Mouse (Mus musculus) B cell, adult 2 months (primary cell): Measurements from ENCODE around the gene 9530077C05Rik.
A peak's percentile ranks its signal among the peaks of the same experiment; 100 is the strongest.
"Not testable (repeated sequence)": the region's sequence is repeated elsewhere in the genome, so short reads cannot be mapped to it uniquely, and the experiment has no call there.

ENCODE experiments used
- DNase-seq, 2 experiments: peaks; one replicate each; pipeline ENCODE4 v3.0.0; 2022

9530077C05Rik gene

DNA sequence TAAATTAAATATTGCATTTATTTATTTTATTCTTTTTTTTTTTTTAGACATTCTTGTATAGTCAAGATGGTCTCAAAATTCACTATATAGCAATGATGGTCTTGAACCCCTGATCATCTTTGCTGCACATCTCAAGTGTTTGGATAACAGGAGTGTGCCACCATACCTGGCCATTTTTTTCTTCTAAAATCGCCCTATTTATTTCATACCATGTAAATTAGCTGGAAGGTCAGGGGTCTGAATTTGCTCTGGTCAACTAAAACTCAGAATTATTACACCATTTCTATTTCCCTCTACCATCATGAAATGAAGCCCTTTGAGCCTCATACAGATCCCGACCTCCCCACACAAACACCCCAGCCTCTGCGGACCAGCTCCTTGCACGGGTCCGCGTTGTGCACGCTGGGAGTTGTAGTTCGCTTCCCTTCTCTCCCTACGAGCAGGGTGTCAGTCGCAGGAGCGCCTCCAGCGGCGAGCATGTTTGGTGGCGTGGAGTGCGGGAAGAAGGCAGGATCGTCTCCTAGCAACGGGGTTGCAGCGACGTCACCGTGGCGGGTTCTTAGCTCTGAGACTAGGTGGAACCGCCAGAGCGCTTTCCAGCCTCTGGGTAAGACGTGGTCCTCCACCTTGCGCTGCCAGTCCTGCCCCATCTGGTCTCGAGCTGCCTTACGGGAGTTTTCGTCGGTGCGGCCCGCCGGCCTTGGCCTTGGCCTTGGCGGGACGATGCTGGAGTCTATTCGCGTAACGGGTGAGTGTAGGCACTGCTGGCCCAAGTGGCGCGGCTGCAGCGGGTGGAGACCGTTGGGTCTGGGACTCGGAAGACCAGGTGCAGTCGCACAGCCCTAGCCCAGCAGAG lies at the start of gene 9530077C05Rik:
Gene 9530077C05Rik (plus strand): TSS at position 512 of the 856 bp plus-strand sequence.
- DNase-seq, result peak; percentile 92 to 93

DNA sequence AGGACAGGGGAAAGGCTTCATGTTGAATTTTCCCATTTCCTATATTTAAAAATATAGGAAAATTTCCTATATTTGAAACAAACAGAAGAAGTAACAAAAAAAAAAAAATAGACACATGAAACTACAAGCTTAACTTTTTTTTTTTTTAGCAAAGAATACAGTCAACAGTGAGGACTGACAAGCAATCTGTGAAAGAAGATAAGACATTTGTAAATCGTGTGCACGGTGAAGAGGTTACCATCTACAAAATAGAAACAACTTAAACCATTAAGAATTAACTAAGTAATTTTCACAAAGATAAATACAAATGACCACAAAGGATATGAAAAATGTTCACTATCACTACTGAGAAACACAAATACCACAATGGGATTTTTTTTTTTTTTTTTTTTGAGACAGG lies 45.1 kb upstream of the 9530077C05Rik start:
- DNase-seq, result no peak

DNA sequence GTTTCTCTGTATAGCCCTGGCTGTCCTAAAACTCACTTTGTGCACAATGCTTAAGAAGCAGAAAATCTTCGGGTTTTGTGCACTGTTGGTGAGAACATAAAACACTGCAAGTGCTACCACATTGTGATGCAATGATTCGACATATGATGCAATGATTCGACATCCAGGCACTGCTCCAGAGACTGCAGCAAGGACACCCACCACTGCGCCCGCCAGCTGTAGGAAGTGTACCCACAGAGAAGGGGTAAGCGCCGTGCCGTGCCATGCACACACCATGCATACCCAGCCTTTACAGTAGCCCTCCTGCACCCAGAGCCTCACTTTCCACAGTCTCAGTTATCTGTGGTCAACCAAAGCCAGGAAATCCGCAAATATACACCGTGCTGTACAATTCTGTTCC lies 44.7 kb upstream of the 9530077C05Rik start:
- DNase-seq, result no peak

- no peak for DNase-seq
These were observed 43.3 kb upstream of the 9530077C05Rik start for GRCm38 (mm10) chr9:22368030-22368429.

- peak; percentile 34 to 40 for DNase-seq
These were observed 38.6 kb upstream of the 9530077C05Rik start for GRCm38 (mm10) chr9:22372760-22373159.

GRCm38 (mm10) chr9:22376086-22376485 lies 35.2 kb upstream of the 9530077C05Rik start:
- no peak for DNase-seq

- DNase-seq, result no peak
These were observed 25.4 kb upstream of the 9530077C05Rik start for GRCm38 (mm10) chr9:22385890-22386289.

DNA sequence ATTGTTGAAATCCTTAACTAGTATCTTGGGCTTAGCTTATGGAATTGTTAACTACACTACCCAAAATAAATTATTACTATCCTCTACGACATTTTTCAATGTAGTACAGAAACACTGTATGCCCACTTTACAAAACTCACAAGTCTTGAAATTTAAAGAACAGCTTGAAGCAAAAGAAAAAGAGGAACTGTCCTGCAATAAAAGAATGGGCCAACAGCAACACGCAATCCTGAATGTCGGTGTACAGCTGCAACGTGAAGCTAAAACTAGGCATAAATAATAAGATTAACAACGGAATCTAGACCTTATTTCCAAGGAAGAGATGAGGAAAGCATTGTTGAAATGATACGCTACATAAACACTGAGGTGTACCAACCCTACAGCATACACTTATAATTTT lies 23.4 kb upstream of the 9530077C05Rik start:
- DNase-seq, result peak in 1 of 2 experiments; percentile 8

DNA sequence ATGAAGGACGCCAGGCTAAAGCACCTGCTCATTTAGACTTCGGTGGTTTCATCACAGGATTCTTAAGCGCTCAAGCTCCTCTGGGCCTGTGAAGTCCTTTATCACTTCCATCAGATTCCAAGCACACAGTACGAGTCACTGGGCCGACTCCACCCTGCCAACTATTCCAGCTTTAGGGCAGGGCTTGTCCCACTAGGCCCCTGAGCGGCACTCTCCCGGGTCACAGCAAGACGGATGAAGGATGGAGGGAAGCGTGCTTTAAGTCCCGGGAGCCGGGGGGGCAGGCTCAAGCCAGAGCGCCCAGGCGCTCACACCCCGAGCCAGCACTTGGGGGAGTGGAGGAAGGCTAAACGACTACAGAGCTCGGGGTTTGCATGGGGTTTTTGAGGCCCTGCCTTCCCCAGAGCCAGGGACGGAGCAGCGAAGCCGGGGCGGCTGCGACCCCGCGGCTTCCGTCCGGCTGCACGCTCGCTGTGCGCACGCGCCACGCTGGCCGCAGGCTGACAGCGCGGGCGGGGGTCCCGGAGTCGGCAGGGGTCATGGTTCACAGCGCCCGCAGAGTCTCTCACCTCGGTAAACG lies 22.8 kb upstream of the 9530077C05Rik start:
- peak in 1 of 2 experiments; percentile 33 for DNase-seq

- peak; percentile 93 to 94 for DNase-seq
These were observed 22.3 kb upstream of the 9530077C05Rik start, which contains the start of gene Anln for GRCm38 (mm10) chr9:22389021-22389476. Gene Anln, minus strand, starts transcription at chr9:22389188.

DNA sequence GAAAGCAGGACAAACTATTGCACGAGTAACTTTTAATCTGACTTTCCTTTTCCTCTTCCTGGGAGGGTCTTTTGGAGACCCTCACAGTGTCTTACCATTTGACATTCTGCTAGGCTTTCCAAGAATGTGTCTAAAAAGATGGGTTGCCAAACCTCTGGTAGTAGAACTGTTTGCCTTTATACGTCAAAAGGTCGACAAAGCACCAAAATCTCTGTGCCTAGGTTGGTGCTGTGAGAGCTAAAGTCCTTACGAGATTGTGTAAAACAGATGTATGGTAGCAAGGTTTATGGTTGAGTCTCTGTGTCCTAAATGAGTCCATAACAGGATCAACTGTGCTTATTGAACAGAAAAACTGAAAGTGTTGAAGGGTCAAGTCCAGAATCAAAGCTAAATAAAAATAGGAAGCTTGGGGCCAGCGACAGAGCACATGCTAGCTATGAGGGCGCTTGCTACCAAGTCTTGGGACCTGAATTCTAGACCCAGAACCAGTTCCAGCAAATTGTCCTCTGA lies 21.5 kb upstream of the 9530077C05Rik start:
- no peak for DNase-seq

DNA sequence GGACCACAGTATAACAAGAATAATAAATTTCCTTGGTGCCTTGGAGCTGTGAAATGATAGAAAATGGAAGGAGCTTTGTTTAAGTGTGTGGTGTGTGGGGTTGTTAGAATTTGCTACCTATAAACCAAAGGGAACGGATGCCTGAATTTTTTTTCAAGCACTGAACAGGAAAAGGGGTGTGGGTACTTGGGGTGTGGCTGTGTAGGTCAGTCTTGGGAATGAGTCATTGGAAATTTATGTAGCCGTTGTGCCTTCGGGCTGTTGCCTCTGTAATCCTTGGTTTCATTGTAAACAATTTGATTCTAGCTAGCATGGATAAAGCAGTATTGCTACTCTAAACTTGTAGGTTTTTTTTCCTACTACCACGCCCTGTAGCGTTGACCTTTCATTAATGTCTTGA lies 20.9 kb upstream of the 9530077C05Rik start:
- DNase-seq, result no peak

- peak; percentile 12 to 14 for DNase-seq
These were observed 16.6 kb upstream of the 9530077C05Rik start for GRCm38 (mm10) chr9:22394725-22395124.

GRCm38 (mm10) chr9:22399021-22399420 lies 12.3 kb upstream of the 9530077C05Rik start:
- DNase-seq, result no peak

- no peak for DNase-seq
These were observed 9.3 kb upstream of the 9530077C05Rik start for GRCm38 (mm10) chr9:22402001-22402400.

GRCm38 (mm10) chr9:22402976-22403375 lies 8.3 kb upstream of the 9530077C05Rik start:
- DNase-seq, result no peak

GRCm38 (mm10) chr9:22403501-22403900 lies 7.8 kb upstream of the 9530077C05Rik start:
- DNase-seq, result not testable (repeated sequence)

- no peak for DNase-seq
These were observed 5.9 kb upstream of the 9530077C05Rik start for GRCm38 (mm10) chr9:22405414-22405813.

DNA sequence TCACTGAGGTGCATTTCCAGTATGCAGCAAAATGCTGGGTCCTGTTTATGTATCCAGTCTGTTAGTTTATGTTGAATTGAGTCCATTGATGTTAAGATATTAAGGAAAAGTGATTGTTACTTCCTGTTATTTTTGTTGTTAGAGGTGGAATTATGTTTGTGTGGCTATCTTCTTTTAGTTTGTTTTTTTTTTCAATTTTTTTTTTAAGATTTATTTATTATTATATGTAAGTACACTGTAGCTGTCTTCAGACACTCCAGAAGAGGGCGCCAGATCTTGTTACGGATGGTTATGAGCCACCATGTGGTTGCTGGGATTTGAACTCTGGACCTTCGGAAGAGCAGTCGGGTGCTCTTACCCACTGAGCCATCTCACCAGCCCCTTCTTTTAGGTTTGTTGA lies 3.7 kb upstream of the 9530077C05Rik start:
- DNase-seq, result not testable (repeated sequence)

- DNase-seq, result not testable (repeated sequence)
These were observed 3.0 kb upstream of the 9530077C05Rik start for GRCm38 (mm10) chr9:22408344-22408743.

GRCm38 (mm10) chr9:22409501-22409900 lies 1.8 kb upstream of the 9530077C05Rik start:
- DNase-seq, result no peak

DNA sequence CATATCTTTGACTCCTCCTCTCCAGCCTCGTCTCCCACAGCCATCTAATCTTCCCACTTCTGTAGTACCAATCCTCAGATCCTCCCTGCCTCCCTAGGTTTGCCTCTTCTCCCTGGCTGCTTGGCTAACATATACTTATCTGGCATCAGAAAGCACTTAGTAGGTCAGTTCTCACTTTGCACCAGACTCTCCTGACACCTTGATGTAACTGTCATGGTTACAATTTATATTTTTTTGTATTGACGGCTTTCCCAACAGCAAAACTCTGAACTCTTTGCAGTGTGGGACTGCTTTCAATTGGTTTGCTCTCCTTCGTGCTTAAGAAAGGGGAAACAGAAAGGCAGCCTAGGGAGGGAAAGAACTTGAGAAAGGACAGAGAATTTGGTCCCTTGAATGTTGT lies 4.9 kb downstream of the 9530077C05Rik start:
- DNase-seq, result no peak

GRCm38 (mm10) chr9:22417547-22417946 lies 6.2 kb downstream of the 9530077C05Rik start:
- no peak for DNase-seq

GRCm38 (mm10) chr9:22419877-22420276 lies 8.6 kb downstream of the 9530077C05Rik start:
- DNase-seq, result no peak
